Mouse (Mus musculus): Measurements from ENCODE around the gene Wdr83os.
"Not testable (repeated sequence)": the region's sequence is repeated elsewhere in the genome, so short reads cannot be mapped to it uniquely, and the experiment has no call there.

Gene Wdr83os

GRCm38 (mm10) chr8:85073041-85073612 is 7.4 kb upstream of the Wdr83os start:
- DNase-seq (ENCODE audit: low spot score) = no peak

- no peak for DNase-seq (ENCODE audit: low spot score)
These were observed 6.4 kb upstream of the Wdr83os start for GRCm38 (mm10) chr8:85074167-85074566.

- DNase-seq (ENCODE audit: low spot score) = no peak
These were observed 5.9 kb upstream of the Wdr83os start for GRCm38 (mm10) chr8:85074617-85075016.

- DNase-seq (ENCODE audit: low spot score) = peak; percentile 58
These were observed 4.5 kb upstream of the Wdr83os start for GRCm38 (mm10) chr8:85076001-85076400.

GRCm38 (mm10) chr8:85076993-85077392 is 3.5 kb upstream of the Wdr83os start:
- peak; percentile 93 for DNase-seq (ENCODE audit: low spot score)

- DNase-seq (ENCODE audit: low spot score) = no peak
These were observed 367 bp upstream of the Wdr83os start for GRCm38 (mm10) chr8:85080214-85080531.

- DNase-seq (ENCODE audit: low spot score) = peak; percentile 72
These were observed 646 bp downstream of the Wdr83os start, which contains the start of gene Wdr83 for GRCm38 (mm10) chr8:85081216-85081555. Gene Wdr83 (minus strand): TSS chr8:85081306.

GRCm38 (mm10) chr8:85082169-85082568 is 1.6 kb downstream of the Wdr83os start:
- not testable (repeated sequence) for DNase-seq (ENCODE audit: low spot score)

GRCm38 (mm10) chr8:85083108-85083813 is 2.7 kb downstream of the Wdr83os start, which contains the start of gene Man2b1:
Gene Man2b1 (plus strand): TSS chr8:85083270.
- DNase-seq (ENCODE audit: low spot score) = peak; percentile 88

- DNase-seq (ENCODE audit: low spot score) = no peak
These were observed 4.1 kb downstream of the Wdr83os start for GRCm38 (mm10) chr8:85084633-85085032.

- DNase-seq (ENCODE audit: low spot score) = no peak
These were observed 5.7 kb downstream of the Wdr83os start for GRCm38 (mm10) chr8:85086238-85086637.

GRCm38 (mm10) chr8:85088771-85089170 is 8.2 kb downstream of the Wdr83os start:
- no peak for DNase-seq (ENCODE audit: low spot score)

- no peak for DNase-seq (ENCODE audit: low spot score)
These were observed 10.3 kb downstream of the Wdr83os start for GRCm38 (mm10) chr8:85090856-85091255.

- DNase-seq (ENCODE audit: low spot score) = no peak
These were observed 11.1 kb downstream of the Wdr83os start for GRCm38 (mm10) chr8:85091526-85092090.

GRCm38 (mm10) chr8:85095051-85095450 is 14.5 kb downstream of the Wdr83os start:
- DNase-seq (ENCODE audit: low spot score) = no peak

- DNase-seq (ENCODE audit: low spot score) = no peak
These were observed 15.0 kb downstream of the Wdr83os start for GRCm38 (mm10) chr8:85095566-85095965.

- DNase-seq (ENCODE audit: low spot score) = no peak
These were observed 15.7 kb downstream of the Wdr83os start for GRCm38 (mm10) chr8:85096196-85096595.

GRCm38 (mm10) chr8:85096850-85097249 is 16.3 kb downstream of the Wdr83os start:
- no peak for DNase-seq (ENCODE audit: low spot score)

- DNase-seq (ENCODE audit: low spot score) = no peak
These were observed 19.6 kb downstream of the Wdr83os start for GRCm38 (mm10) chr8:85100076-85100665.

- DNase-seq (ENCODE audit: low spot score) = no peak
These were observed 32.7 kb downstream of the Wdr83os start for GRCm38 (mm10) chr8:85113241-85113640.

- no peak for DNase-seq (ENCODE audit: low spot score)
These were observed 35.0 kb downstream of the Wdr83os start for GRCm38 (mm10) chr8:85115501-85115900.

- no peak for DNase-seq (ENCODE audit: low spot score)
These were observed 36.4 kb downstream of the Wdr83os start for GRCm38 (mm10) chr8:85116984-85117383.
